Mouse (Mus musculus): ENCODE results near the gene Platr17. TPM values are rescaled to one million over a fixed set of nuclear protein-coding genes. Genes with fewer than 3 reads are reported as not detected.

Gene Platr17
- polyA plus RNA-seq, 1 experiment from 2014 or later, result 0.19 TPM

DNA sequence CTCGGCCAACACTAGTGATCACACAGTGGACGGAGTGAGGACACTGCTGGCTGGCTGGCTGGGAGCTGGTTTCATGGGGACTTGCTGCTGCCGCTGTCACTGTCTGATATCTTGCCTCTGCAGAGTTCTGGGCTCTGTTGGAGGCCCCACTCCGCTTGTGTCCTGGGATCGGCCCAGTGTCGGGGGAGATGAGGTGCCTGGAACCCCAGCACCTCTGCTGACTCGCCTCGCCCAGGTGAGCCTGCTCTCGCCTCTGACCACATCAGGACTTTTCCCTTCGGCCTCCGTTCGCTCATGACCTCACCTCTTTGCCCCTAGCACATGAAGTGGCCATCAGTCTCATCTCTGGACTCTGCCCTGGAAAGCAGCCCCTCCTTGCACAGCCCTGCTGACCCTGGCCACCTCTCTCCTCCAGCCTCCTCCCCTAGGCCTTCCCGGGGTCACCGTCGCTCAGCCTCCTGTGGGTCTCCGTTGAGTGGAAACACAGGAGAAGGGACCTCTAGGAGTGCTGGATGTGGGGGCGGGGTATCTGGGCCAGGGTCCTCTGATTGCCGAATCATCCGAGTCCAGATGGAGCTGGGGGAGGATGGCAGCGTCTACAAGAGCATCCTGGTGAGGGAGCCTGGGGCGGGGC is 30.6 kb downstream of the Platr17 start:
- Histone ChIP-seq H3K27ac (replicated peaks) (no peak overlapping the region), H3K4me2 (no peak overlapping the region), H3K36me3 (peaks cover 71% of the 10 kb centered on the region), H3K4me3 (no peak overlapping the region), H3K9me3 (no peaks in the 10 kb centered on the region), H3K9ac (no peak overlapping the region), H3K4me1 (peaks cover 22% of the 10 kb centered on the region), H3K27me3 (replicated peaks) (no peaks in the 10 kb centered on the region)
- WGBS, result 83% methylated on average over 21 of the region's 21 CpGs
- ATAC-seq (ENCODE audit: extremely low read depth, insufficient number of reproducible peaks, low FRiP score, low TSS enrichment), result no peak

DNA sequence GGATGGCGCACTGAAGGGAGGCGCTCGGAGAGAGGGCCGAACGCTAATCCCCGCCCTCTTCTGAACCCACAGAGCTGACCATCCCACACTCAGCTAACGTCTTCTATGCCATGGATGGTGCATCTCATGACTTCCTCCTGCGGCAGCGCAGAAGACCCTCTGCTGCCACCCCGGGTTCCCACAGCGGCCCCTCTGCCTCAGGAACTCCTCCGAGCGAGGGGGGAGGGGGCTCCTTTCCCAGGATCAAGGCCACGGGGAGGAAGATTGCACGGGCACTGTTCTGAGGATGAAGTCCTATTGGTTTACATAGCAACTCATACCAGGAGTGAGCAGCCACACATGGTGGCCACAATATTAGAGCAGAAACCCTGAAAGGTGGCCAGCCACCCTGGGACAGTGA is 32.1 kb downstream of the Platr17 start:
- Histone ChIP-seq H3K27me3 (replicated peaks) (no peaks in the 10 kb centered on the region), H3K36me3 (peaks cover 71% of the 10 kb centered on the region), H3K4me1 (peaks cover 23% of the 10 kb centered on the region), H3K4me2 (no peak overlapping the region), H3K4me3 (no peak overlapping the region), H3K9me3 (no peaks in the 10 kb centered on the region), H3K27ac (replicated peaks) (no peak overlapping the region), H3K9ac (no peak overlapping the region)
- WGBS, result 79% methylated on average over 15 of the region's 15 CpGs
- ATAC-seq (ENCODE audit: extremely low read depth, insufficient number of reproducible peaks, low FRiP score, low TSS enrichment), result no peak

DNA sequence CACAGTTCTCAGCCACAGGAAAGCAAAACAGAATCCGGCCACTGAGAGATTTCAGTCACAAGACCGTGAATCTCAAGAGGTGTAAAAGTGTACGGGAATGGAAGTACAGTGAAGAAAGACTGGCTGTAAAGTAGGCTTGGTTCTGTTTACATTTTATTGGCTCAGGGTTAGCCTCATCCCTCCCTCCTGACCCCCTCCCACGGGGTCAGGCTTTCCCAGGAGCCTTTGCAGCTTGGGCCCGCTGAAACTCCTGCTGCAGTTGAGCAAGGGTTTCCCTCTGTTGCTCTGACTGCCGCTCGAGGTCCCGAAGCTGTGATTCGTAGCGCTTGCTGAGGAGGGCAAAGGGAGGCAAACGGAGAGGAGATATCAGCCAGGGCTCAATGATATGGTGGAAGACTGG is 33.8 kb downstream of the Platr17 start:
- peaks cover 67% of the 10 kb centered on the region for H3K36me3 ChIP-seq
- ATAC-seq (ENCODE audit: extremely low read depth, insufficient number of reproducible peaks, low FRiP score, low TSS enrichment), result no peak
- peak overlapping the region; percentile 92 for H3K4me3 ChIP-seq
- no peaks in the 10 kb centered on the region for H3K27me3 ChIP-seq (replicated peaks)
- H3K9me3 ChIP-seq, result no peaks in the 10 kb centered on the region
- no peak overlapping the region for H3K9ac ChIP-seq
- WGBS, result 77% methylated on average over 11 of the region's 11 CpGs
- H3K27ac ChIP-seq (replicated peaks), result no peak overlapping the region
- peak overlapping the region; percentile 95 for H3K4me2 ChIP-seq
- H3K4me1 ChIP-seq, result peaks cover 23% of the 10 kb centered on the region

DNA sequence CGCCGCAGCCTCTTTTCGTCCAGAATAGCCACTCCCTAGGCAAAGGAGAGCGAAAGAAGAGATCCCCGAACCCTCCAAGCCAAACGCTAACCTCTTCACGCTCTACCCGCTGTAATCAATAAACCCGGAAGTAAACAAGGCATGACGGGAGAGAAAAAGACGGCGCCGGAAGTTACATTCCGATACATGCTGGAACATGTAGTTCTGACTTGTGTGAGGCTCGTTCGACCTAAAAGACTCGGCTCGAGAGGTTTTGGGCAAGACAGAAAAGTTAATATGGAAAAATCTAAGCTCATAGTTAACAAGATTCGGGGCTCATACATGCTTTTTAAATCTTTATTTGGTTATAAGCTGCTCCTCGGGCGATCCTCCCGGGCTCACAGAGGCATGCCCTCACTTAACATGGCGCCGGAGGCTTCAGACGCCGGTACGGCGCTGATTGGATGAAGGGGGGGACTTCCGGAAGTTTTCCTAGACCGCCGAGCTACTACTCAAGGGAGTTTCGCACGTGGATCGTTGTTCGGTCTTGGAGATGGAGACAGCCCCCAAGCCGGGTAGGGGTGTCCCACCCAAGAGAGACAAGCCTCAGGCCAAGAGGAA is 35.4 kb downstream of the Platr17 start, which contains the start of the genes Pfdn6 and Wdr46:
Gene Pfdn6, minus strand, starts transcription at position 138 of the 600 bp plus-strand sequence.
Gene Wdr46, plus strand, starts transcription at position 455 of the 600 bp plus-strand sequence.
- Histone ChIP-seq H3K4me2 (peak within 1 kb of the TSS; percentile 95), H3K9ac (peak within 1 kb of the TSS; percentile 97), H3K4me3 (peak within 1 kb of the TSS; percentile 92), H3K4me1 (peaks cover 23% of the 10 kb centered on the region), H3K27me3 (replicated peaks) (no peaks in the 10 kb centered on the region), H3K36me3 (peaks cover 67% of the 10 kb centered on the region), H3K27ac (replicated peaks) (peak within 1 kb of the TSS; percentile 28; the same call in 1 of the 2 replicates), H3K9me3 (no peaks in the 10 kb centered on the region)
- ATAC-seq (ENCODE audit: extremely low read depth, insufficient number of reproducible peaks, low FRiP score, low TSS enrichment), result peak; percentile 64; the same call in 1 of the 2 replicates
- WGBS, result under 1% methylated on average over 36 of the region's 36 CpGs

DNA sequence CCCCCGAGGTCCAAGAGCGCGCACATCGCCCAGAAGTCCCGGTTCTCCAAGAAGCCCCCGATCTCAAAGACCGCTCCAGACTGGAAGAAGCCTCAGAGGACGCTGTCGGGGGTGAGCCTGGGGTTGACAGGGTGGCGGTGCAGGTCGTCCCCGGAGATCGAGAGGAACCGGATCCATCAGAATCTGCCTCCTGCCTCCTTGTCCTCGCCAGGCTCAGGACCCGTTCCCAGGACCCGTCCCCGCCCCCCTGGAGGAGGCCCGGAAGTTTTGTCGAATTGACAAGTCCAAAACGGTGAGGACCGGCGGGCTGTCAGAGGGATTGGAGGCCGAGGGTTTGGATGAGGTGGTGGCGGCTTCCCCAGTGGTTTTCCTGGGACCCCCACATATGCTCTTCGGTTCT is 36.0 kb downstream of the Platr17 start:
- Histone ChIP-seq H3K4me3 (peak overlapping the region; percentile 92), H3K4me2 (peak overlapping the region; percentile 95), H3K9me3 (no peaks in the 10 kb centered on the region), H3K4me1 (peaks cover 23% of the 10 kb centered on the region), H3K27me3 (replicated peaks) (no peaks in the 10 kb centered on the region), H3K36me3 (peaks cover 67% of the 10 kb centered on the region), H3K9ac (peak overlapping the region; percentile 97), H3K27ac (replicated peaks) (no peak overlapping the region)
- 1% methylated on average over 26 of the region's 26 CpGs for WGBS
- no peak for ATAC-seq (ENCODE audit: extremely low read depth, insufficient number of reproducible peaks, low FRiP score, low TSS enrichment)

DNA sequence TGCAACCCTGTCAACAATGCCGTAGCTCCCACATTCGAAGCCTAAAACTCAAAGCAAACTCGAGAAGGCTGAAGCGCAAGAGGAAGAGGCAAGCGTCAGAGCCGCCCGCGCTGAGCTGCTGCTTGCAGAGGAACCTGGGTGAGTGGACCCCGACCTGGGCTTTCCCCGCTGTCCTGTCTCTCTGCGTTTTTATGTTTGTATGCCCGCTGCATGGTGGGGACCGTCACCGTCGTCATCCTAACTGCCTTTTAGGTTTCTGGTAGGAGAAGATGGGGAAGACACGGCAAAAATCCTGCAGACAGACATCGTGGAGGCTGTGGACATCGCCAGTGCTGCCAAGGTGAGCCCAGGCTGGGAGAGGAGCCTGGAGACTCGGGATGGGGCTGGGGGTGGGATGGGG is 36.4 kb downstream of the Platr17 start:
- WGBS, result 50% methylated on average over 19 of the region's 19 CpGs
- H3K4me1 ChIP-seq, result peaks cover 23% of the 10 kb centered on the region
- no peak overlapping the region for H3K27ac ChIP-seq (replicated peaks)
- H3K4me2 ChIP-seq, result peak overlapping the region; percentile 95
- H3K9me3 ChIP-seq, result no peaks in the 10 kb centered on the region
- no peaks in the 10 kb centered on the region for H3K27me3 ChIP-seq (replicated peaks)
- no peak for ATAC-seq (ENCODE audit: extremely low read depth, insufficient number of reproducible peaks, low FRiP score, low TSS enrichment)
- H3K4me3 ChIP-seq, result peak overlapping the region; percentile 92
- H3K36me3 ChIP-seq, result peaks cover 67% of the 10 kb centered on the region
- peak overlapping the region; percentile 97 for H3K9ac ChIP-seq

DNA sequence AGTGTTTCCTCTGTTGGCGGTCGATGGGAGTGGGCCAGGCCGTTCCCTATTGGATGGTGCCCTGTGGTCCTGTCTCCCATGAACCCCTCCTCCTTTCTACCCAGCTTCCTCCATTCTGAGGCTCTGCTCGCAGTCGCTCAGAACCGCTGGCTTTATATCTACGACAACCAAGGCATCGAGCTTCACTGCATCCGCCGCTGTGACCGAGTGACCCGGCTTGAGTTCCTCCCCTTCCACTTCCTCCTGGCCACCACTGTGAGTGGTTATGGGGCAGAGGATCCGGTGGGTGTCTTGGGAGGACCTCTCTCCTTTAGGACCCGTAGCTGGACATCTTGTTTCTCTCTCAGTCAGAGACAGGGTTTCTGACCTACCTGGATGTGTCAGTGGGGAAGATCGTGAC is 38.5 kb downstream of the Platr17 start:
- WGBS, result 93% methylated on average over 15 of the region's 15 CpGs
- H3K4me2 ChIP-seq, result no peak overlapping the region
- ATAC-seq (ENCODE audit: extremely low read depth, insufficient number of reproducible peaks, low FRiP score, low TSS enrichment), result no peak

DNA sequence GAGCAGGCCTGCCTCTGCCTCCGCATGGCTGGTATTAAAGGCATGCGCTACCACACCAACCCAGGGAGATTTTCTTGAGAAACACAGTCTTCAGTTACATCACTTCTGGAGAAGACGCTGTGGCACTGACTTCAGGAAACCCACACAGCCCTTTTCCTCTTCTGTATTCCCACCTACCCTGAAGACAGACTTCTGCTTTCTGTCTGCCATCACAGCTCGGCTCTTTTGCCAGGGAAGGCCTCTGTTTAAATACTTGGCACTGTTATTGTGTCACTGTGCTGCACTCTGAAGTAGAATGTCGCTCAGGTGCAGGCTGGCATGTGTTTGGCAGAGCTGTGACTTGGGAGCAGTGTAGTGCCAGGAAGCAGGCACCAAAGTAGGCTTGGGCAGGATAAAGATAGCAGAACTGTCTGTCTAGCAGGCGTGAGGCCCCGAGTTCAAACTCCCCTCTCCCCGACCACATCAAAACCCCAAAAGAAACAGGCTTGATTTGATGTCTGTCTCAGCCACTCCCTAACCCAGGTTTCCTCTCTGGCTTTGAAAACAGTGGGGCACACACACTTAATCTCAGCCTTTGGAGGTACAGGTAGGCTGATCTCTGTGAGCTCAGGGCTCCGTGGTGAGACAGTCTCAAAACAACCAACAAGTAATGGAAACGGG is 42.6 kb downstream of the Platr17 start:
- peaks cover 31% of the 10 kb centered on the region for H3K4me1 ChIP-seq
- H3K9ac ChIP-seq, result no peak overlapping the region
- H3K27ac ChIP-seq (replicated peaks), result no peak overlapping the region
- no peak overlapping the region for H3K4me3 ChIP-seq
- WGBS, result 83% methylated on average over 10 of the region's 10 CpGs
- no peaks in the 10 kb centered on the region for H3K9me3 ChIP-seq
- H3K4me2 ChIP-seq, result no peak overlapping the region
- no peak for ATAC-seq (ENCODE audit: extremely low read depth, insufficient number of reproducible peaks, low FRiP score, low TSS enrichment)
- no peaks in the 10 kb centered on the region for H3K27me3 ChIP-seq (replicated peaks)
- H3K36me3 ChIP-seq, result peaks cover 82% of the 10 kb centered on the region

More for the DNA sequence above, 38.5 kb downstream of the Platr17 start:
- Histone ChIP-seq H3K27me3 (replicated peaks) (no peaks in the 10 kb centered on the region), H3K9ac (no peak overlapping the region), H3K4me3 (no peak overlapping the region), H3K9me3 (no peaks in the 10 kb centered on the region), H3K36me3 (peaks cover 63% of the 10 kb centered on the region), H3K4me1 (peaks cover 23% of the 10 kb centered on the region), H3K27ac (replicated peaks) (no peak overlapping the region)

DNA sequence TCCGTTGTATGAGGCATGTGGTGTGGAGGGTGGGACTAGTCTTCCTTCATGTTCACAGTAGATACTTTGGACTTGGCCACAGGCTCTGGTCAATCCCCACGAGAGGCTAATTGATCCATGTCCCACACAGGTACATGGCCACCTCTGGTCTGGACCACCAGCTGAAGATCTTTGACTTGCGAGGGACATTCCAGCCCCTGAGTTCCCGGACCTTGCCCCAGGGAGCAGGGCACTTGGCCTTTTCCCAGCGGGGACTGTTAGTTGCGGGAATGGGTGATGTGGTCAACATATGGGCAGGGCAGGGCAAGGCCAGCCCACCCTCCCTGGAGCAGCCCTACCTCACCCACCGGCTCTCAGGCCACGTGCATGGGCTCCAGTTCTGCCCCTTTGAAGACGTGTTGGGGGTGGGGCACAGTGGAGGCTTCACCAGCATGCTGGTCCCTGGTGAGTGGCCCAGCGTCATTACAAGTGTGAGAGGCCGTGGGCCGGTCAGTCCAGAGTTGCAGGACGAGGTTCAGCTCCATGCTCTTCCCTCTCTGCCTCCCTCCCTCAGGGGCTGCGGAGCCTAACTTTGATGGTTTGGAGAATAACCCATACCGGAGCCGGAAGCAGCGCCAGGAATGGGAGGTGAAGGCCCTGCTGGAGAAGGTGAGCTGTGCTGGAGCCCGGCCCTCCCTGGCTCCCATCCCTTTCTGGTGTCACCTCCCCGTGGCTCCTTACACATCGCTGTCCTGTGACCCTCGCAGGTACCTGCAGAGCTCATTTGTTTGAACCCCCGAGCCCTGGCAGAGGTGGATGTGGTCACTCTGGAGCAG is 43.4 kb downstream of the Platr17 start:
- no peak overlapping the region for H3K4me3 ChIP-seq
- 86% methylated on average over 22 of the region's 22 CpGs for WGBS
- no peak overlapping the region for H3K4me2 ChIP-seq
- peaks cover 82% of the 10 kb centered on the region for H3K36me3 ChIP-seq
- H3K9ac ChIP-seq, result no peak overlapping the region; the same call in 1 of the 2 replicates
- ATAC-seq (ENCODE audit: extremely low read depth, insufficient number of reproducible peaks, low FRiP score, low TSS enrichment), result no peak
- H3K4me1 ChIP-seq, result peaks cover 38% of the 10 kb centered on the region
- H3K9me3 ChIP-seq, result no peaks in the 10 kb centered on the region
- H3K27me3 ChIP-seq (replicated peaks), result no peaks in the 10 kb centered on the region
- H3K27ac ChIP-seq (replicated peaks), result no peak overlapping the region

DNA sequence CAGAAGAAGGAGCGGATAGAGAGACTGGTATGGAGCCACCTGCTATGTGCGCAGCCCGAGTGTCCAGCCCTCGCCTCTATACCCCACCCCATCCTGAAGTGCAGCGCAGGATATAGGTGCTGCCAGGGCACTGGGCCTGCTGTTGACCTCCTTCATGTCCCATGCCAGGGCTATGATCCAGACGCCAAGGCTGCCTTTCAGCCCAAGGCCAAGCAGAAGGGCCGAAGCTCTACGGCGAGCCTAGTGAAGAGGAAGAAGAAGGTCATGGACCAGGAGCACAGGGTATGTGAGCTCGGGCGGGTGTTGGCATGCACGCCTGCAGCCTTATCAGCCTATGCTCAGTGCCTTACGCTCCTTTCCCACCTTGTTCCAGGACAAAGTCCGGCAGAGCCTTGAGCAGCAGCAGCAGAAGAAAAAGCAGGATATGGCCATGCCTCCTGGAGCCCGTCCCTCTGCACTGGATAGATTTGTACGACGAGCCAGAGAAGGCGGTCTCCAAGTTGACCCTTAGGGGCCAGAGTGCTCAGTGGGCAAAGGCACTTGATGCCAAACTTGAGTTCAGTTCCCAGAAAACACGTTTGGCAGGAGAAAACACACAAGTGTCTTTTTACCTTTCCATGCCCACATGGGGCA is 44.1 kb downstream of the Platr17 start:
- peaks cover 45% of the 10 kb centered on the region for H3K4me1 ChIP-seq
- no peaks in the 10 kb centered on the region for H3K9me3 ChIP-seq
- 88% methylated on average over 19 of the region's 19 CpGs for WGBS
- no peak overlapping the region for H3K4me2 ChIP-seq
- H3K27ac ChIP-seq (replicated peaks), result no peak overlapping the region
- no peak overlapping the region for H3K9ac ChIP-seq
- peaks cover 82% of the 10 kb centered on the region for H3K36me3 ChIP-seq
- no peak overlapping the region for H3K4me3 ChIP-seq
- ATAC-seq (ENCODE audit: extremely low read depth, insufficient number of reproducible peaks, low FRiP score, low TSS enrichment), result no peak
- H3K27me3 ChIP-seq (replicated peaks), result no peaks in the 10 kb centered on the region

All from heart, embryonic 13.5 days (tissue).